Mouse (Mus musculus) adrenal gland, adult 10 weeks (tissue): ENCODE data around the gene Thap4. TPM values are rescaled to one million over a fixed set of nuclear protein-coding genes. Genes with fewer than 3 reads are reported as not detected.

Source experiments
- polyA plus RNA-seq: library from polyadenylated mRNA; stranded (reverse); fragments of 350-450 nt; fragmentation: Illumina TruSeq; extraction: RNeasy Lipid Tissue Mini Kit (QIAGEN cat#74804); gene quantifications from one replicate; pipeline ENCODE4 v1.2.3, GENCODE M21; 2014; ENCODE audit warnings: low read depth, low replicate concordance

Gene Thap4
- polyA plus RNA-seq: 7.8 TPM

DNA sequence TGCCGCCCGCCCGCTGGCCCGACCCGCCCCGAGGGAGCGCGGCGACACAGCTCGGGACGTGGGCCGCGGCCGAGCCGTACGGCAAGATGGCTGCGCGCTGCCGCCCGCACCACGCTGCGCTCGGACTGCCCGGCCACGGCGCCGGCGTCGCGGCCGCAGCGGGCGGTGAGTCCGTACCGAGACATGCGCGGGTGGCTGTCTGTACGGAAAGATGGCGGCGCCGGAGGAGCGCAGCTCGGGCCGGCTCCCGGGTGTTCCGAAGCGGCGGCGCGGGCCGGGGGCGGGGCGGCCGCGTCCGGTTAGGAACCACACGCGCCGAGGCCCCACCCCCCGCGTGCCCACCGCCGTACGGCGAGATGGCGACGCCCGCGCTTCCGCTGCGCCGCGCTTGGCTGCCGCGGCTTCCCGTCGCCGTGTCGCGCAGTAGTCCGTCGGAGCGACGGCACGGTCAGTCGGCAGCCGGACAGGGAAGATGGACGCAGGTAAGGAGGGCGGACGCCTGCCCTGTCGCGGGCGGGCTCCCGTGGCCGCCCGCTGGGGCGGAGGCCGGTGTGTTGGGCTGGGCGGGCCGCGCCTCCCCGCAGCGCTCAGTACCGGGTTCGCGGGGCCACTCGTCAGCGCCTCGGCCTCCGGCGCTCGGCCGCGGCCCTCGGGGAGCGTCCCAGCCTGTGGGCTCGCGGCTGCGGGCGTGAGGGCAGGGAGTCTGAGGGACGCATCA, at the start of gene Thap4:
Gene Thap4, minus strand, starts transcription at position 292 of the 718 bp plus-strand sequence.

DNA sequence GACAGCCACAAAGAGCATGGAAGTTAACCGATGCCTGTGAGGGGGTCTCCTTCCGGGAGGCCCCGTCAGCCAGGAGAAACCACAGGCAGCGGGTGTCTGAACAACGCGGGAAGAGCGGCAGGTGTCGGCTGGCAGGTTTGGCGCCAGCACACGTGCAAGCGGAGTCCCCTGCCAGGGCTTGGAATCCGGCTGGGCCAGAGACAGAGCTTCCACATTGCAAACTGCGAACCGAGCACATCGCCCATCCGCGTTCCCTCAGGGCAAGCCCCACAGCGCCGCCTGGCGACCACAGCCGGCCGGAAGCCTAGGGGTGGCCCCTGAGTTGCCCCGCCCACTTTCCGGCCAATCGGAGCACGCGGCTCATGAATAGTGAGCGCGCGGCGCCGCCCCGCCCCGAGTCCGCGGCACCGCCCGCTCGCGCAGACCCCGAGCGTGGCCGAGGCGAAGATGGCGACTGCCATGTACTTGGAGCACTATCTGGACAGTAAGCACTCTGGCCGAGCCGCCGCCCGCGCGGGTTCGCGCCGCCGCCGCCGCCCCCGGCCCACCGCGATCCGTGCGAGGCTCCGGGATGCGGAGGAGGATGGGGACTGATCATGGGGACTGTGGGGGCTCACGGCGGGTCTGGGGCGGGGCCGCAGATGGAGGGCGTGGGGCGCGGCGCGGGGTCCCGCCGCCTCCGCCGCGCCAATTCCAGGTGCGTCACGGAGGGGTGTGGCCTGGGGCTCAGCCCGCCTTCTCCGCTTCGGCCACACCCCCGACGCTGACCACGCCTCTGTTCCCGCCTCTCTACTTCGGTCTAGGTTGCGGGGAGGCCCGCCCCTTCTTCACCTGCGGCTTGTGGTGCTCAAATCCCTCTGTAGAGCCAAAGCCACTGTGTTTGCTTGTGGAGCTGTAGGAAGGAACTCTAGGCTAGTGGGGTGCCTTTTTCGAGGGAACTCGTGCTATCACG, 49.2 kb upstream of the Thap4 start, which contains the start of gene Ing5:
Gene Ing5, plus strand, starts transcription at position 410 of the 952 bp plus-strand sequence.

DNA sequence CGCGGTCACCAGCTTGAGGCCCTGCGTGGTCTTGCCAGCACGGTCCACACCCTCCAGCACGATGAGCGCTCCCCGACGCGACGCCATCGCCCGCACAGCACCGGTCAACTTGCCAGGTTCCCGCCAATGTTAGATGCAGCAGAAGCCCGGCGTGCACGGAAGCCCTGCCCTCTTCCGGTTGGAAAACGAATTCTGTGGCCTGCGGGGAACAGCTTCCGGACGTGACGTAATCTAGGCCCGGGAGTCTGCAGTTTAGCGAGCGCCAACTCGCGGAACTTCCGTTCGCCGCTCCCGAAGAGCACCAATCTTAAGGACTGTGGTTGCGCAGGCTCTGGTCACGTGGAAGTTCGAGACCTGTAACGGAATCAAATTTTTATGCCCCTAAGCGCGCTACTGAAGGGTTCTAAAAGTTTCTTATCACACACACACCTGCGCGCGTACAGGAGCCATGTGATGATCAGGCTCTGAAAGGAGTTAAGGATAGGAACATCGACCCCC, 47.1 kb upstream of the Thap4 start, which contains the start of gene Dtymk:
Gene Dtymk, minus strand, starts transcription at position 194 of the 498 bp plus-strand sequence.

GRCm38 (mm10) chr1:93751290-93751689, 3.4 kb downstream of the Thap4 start, which contains the start of gene Atg4b:
Atg4b (plus strand) TSS chr1:93751500.

GRCm38 (mm10) chr1:93685401-93686244, 69.0 kb downstream of the Thap4 start, which contains the start of gene Bok:
Bok (plus strand) TSS chr1:93685660.

DNA sequence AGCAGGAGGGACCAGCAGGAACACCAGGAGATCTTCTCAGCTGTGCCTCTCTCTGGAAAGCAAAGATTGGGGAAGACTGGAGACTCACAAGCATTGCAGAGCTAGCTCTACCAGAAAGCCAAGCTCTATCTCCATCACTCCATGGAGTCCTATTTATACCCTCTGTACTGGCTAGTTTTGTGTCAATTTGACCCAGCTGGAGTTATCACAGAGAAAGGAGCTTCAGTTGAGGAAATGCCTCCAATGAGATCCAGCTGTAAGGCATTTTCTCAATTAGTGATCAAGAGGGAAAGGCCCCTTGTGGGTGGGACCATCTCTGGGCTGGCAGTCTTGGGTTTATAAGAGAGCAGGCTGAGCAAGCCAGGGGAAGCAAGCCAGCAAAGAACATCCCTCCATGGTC, 96.1 kb downstream of the Thap4 start, which contains the start of gene Stk25:
Gene Stk25, minus strand, starts transcription at position 101 of the 400 bp plus-strand sequence.

Other genes with a start within 250 kb of the Thap4 start
- 10.0 TPM for gene Farp2, start 242.8 kb downstream of the Thap4 start, polyA plus RNA-seq
- gene Stk25, start 96.2 kb downstream of the Thap4 start, polyA plus RNA-seq: 11.4 TPM
- 0.82 TPM for gene Bok, start 69.2 kb downstream of the Thap4 start, polyA plus RNA-seq
- gene Atg4b, start 3.4 kb downstream of the Thap4 start, polyA plus RNA-seq: 54.8 TPM
- gene Dtymk, start 47.1 kb upstream of the Thap4 start, polyA plus RNA-seq: 41.7 TPM
- 12.3 TPM for gene Ing5, start 49.1 kb upstream of the Thap4 start, polyA plus RNA-seq
- gene D2hgdh, start 70.0 kb upstream of the Thap4 start, polyA plus RNA-seq: 36.9 TPM
- not detected for gene Gal3st2, start 106.4 kb upstream of the Thap4 start, polyA plus RNA-seq
- not detected for gene Gal3st2b, start 163.4 kb upstream of the Thap4 start, polyA plus RNA-seq
- gene Gal3st2c, start 235.6 kb upstream of the Thap4 start, polyA plus RNA-seq: not detected